Mouse (Mus musculus) liver, embryonic 12.5 days (tissue): ENCODE results near the gene Scrt2. TPM values are rescaled to one million over a fixed set of nuclear protein-coding genes. Genes with fewer than 3 reads are reported as not detected.

ENCODE experiments used
- ATAC-seq: fragments of 200-750 bp; cut with Nextera tagmentation; 2 replicates; pipeline ENCODE4 v1.8.0; 2017; ENCODE audit warnings: moderate number of reproducible peaks, mild to moderate bottlenecking, moderate library complexity
- H3K27ac ChIP-seq: fragments of 300-500 bp; sonication (generic); 2 replicates; pipeline ENCODE4 v1.5.1; 2016; ENCODE audit warnings: mild to moderate bottlenecking
- H3K27me3 ChIP-seq: fragments of 300-500 bp; sonication (generic); replicated peaks from 2 replicates; pipeline ENCODE4 v1.6.1; 2016; ENCODE audit warnings: mild to moderate bottlenecking, moderate library complexity
- H3K36me3 ChIP-seq: fragments of 300-500 bp; sonication (generic); 2 replicates; pipeline ENCODE4 v1.6.1; 2016; ENCODE audit warnings: mild to moderate bottlenecking, moderate library complexity
- H3K4me1 ChIP-seq: fragments of 300-500 bp; sonication (generic); 2 replicates; pipeline ENCODE4 v1.6.1; 2016
- H3K4me2 ChIP-seq: fragments of 300-500 bp; sonication (generic); 2 replicates; pipeline ENCODE4 v1.6.1; 2016; ENCODE audit warnings: mild to moderate bottlenecking, moderate library complexity
- H3K4me3 ChIP-seq: fragments of 300-500 bp; sonication (generic); 2 replicates; pipeline ENCODE4 v1.5.1; 2016; ENCODE audit warnings: mild to moderate bottlenecking, moderate library complexity
- H3K9ac ChIP-seq: fragments of 300-500 bp; sonication (generic); 2 replicates; pipeline ENCODE4 v1.6.1; 2016; ENCODE audit warnings: mild to moderate bottlenecking, moderate library complexity
- H3K9me3 ChIP-seq: fragments of 300-500 bp; sonication (generic); replicated peaks from 2 replicates; pipeline ENCODE4 v1.6.1; 2016; ENCODE audit warnings: mild to moderate bottlenecking, moderate library complexity
- WGBS: fragments of 180-500 bp; shearing (Covaris S2); methylation state at CpG from one replicate; pipeline ENCODE4 v1.1.7; 2016; ENCODE audit not compliant: insufficient replicate concordance; 5-methylcytosine and 5-hydroxymethylcytosine counted together
- polyA plus RNA-seq: library from polyadenylated mRNA; unstranded; fragments of >200 nt; fragmentation: Nextera tagmentation; extraction: Ambion mirVana; gene quantifications from 2 replicates; pipeline ENCODE4 v1.2.1, GENCODE M21; 2016

Gene Scrt2
- polyA plus RNA-seq, 1 experiment from 2014 or later = not detected

DNA sequence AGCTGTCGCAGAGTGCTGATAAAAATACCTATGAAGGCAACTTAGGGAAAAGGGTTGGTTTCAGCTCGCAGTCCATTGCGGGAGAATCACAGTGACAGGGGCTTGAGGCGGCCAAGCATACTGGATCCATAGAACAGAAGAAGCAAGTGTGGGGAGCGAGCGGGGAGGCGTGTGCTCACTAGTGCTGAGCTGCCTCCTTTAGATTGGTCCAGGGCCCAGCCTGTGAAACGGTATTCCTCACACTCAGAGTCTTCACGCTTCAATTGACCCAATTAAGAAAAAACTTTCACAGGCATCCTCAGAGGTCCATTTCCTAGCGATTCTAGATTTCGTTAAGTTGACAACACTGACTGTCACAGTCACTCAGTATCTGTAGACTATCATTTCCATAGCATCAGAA lies 59.6 kb downstream of the Scrt2 start:
- no peak overlapping the region for H3K9ac ChIP-seq
- no peaks in the 10 kb centered on the region for H3K9me3 ChIP-seq
- ATAC-seq = no peak
- no peaks in the 10 kb centered on the region for H3K36me3 ChIP-seq
- no peak overlapping the region for H3K4me2 ChIP-seq
- H3K4me3 ChIP-seq = no peak overlapping the region
- no peak overlapping the region for H3K27ac ChIP-seq
- peaks cover 20% of the 10 kb centered on the region for H3K4me1 ChIP-seq
- 53% methylated on average over 11 of the region's 11 CpGs for WGBS
- peaks cover 85% of the 10 kb centered on the region for H3K27me3 ChIP-seq

- no peak for ATAC-seq
- Histone ChIP-seq H3K9ac (no peak overlapping the region), H3K4me2 (peak overlapping the region; percentile 75; the same call in 1 of the 2 replicates), H3K27me3 (peaks cover 88% of the 10 kb centered on the region), H3K36me3 (no peaks in the 10 kb centered on the region), H3K4me1 (peaks cover 20% of the 10 kb centered on the region), H3K27ac (no peak overlapping the region), H3K9me3 (no peaks in the 10 kb centered on the region), H3K4me3 (peak overlapping the region; percentile 33)
- WGBS = 48% methylated on average over 1 of the region's 1 CpGs
These were observed 60.2 kb downstream of the Scrt2 start for GRCm38 (mm10) chr2:152141491-152141890.

- H3K4me2 ChIP-seq = peak overlapping the region; percentile 75
- no peak overlapping the region for H3K27ac ChIP-seq
- H3K4me3 ChIP-seq = peak overlapping the region; percentile 33
- ATAC-seq = no peak
- peaks cover 91% of the 10 kb centered on the region for H3K27me3 ChIP-seq
- H3K9ac ChIP-seq = no peak overlapping the region
- no peaks in the 10 kb centered on the region for H3K9me3 ChIP-seq
- peaks cover 20% of the 10 kb centered on the region for H3K4me1 ChIP-seq
- 7% methylated on average over 13 of the region's 13 CpGs for WGBS
- no peaks in the 10 kb centered on the region for H3K36me3 ChIP-seq
These were observed 60.7 kb downstream of the Scrt2 start for GRCm38 (mm10) chr2:152142046-152142445.

GRCm38 (mm10) chr2:152142571-152142970 lies 61.2 kb downstream of the Scrt2 start:
- H3K4me1 ChIP-seq = peaks cover 20% of the 10 kb centered on the region
- peak overlapping the region; percentile 75 for H3K4me2 ChIP-seq
- ATAC-seq = no peak
- no peaks in the 10 kb centered on the region for H3K9me3 ChIP-seq
- WGBS = 4% methylated on average over 11 of the region's 11 CpGs
- H3K27me3 ChIP-seq = peaks cover 91% of the 10 kb centered on the region
- H3K27ac ChIP-seq = no peak overlapping the region
- H3K4me3 ChIP-seq = no peak overlapping the region; the same call in 1 of the 2 replicates
- H3K9ac ChIP-seq = no peak overlapping the region
- no peaks in the 10 kb centered on the region for H3K36me3 ChIP-seq

DNA sequence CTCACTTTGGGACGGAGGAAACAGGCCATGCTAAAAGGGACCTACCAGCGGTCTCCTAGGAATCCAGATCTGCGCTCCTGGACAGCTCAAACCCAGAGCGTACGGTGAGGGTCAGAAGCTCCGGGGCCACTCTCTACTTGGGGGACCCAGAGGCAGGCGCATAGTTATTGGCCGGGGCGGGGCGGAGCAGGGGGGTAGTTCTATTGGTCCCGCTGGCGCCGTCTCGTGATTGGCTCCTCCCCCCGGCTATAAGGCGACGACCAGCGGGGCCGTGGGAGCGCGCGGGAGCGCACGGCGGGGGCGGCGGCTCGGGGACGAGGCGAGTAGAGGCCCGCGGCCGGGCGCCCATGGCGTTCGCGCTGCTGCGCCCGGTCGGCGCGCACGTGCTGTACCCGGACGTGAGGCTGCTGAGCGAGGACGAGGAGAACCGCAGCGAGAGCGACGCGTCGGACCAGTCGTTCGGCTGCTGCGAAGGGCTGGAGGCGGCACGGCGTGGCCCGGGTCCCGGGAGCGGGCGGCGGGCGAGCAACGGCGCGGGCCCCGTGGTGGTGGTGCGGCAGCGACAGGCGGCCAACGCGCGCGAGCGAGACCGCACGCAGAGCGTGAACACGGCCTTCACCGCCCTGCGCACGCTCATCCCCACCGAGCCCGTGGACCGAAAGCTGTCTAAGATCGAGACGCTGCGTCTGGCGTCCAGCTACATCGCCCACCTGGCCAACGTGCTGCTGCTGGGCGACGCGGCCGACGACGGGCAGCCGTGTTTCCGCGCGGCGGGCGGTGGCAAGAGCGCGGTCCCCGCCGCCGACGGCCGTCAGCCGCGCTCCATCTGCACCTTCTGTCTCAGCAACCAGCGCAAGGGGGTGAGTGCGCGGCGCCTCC lies 62.2 kb downstream of the Scrt2 start, which contains the start of gene Tcf15:
Gene Tcf15, plus strand, starts transcription at position 283 of the 879 bp plus-strand sequence.
- no peak within 1 kb of the TSS for H3K27ac ChIP-seq
- peak within 1 kb of the TSS; percentile 51 for H3K4me3 ChIP-seq
- no peaks in the 10 kb centered on the region for H3K9me3 ChIP-seq
- peak; percentile 80 for ATAC-seq
- H3K9ac ChIP-seq = no peak within 1 kb of the TSS; the same call in 1 of the 2 replicates
- H3K27me3 ChIP-seq = peaks cover 98% of the 10 kb centered on the region
- H3K4me2 ChIP-seq = peak within 1 kb of the TSS; percentile 75
- no peaks in the 10 kb centered on the region for H3K36me3 ChIP-seq
- WGBS = 2% methylated on average over 118 of the region's 118 CpGs
- peaks cover 20% of the 10 kb centered on the region for H3K4me1 ChIP-seq

- 26% methylated on average over 9 of the region's 9 CpGs for WGBS
- Histone ChIP-seq H3K4me1 (peaks cover 20% of the 10 kb centered on the region), H3K4me3 (peak overlapping the region; percentile 51), H3K27ac (no peak overlapping the region), H3K4me2 (peak overlapping the region; percentile 75), H3K9me3 (no peaks in the 10 kb centered on the region), H3K9ac (no peak overlapping the region; the same call in 1 of the 2 replicates), H3K36me3 (no peaks in the 10 kb centered on the region), H3K27me3 (peaks cover 99% of the 10 kb centered on the region)
- ATAC-seq = no peak
These were observed 62.8 kb downstream of the Scrt2 start for GRCm38 (mm10) chr2:152144158-152144450.

DNA sequence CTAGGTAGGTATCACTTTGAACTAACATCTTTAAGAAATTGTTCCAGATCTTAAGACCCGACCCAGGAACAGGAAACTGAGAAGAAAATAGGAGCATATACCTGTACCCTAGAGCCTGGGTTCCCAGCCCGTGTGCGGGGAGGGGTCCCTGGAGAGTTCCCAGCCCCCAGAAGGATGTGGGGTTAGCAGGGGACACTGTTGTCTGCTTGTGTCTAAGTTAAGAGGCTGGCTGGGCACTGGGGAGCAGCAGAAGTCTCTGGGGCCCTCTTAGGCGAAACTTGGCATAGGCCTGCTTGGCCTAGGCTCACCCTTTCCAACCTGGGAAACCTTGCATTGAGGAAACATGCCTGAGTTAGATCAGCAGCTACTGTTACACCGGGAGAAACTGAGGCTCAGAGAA lies 63.2 kb downstream of the Scrt2 start:
- Histone ChIP-seq H3K9me3 (no peaks in the 10 kb centered on the region), H3K4me3 (no peak overlapping the region), H3K9ac (no peak overlapping the region), H3K27me3 (peaks cover 96% of the 10 kb centered on the region), H3K27ac (no peak overlapping the region), H3K4me1 (peaks cover 20% of the 10 kb centered on the region), H3K36me3 (no peaks in the 10 kb centered on the region), H3K4me2 (no peak overlapping the region)
- 54% methylated on average over 5 of the region's 5 CpGs for WGBS
- no peak for ATAC-seq

Other genes starting within 250 kb of the Scrt2 start
- 0.11 TPM in 1 of 2 replicates, not detected in the other for gene Rspo4, start 238.6 kb upstream of the Scrt2 start, polyA plus RNA-seq
- gene Angpt4, start 170.3 kb upstream of the Scrt2 start, polyA plus RNA-seq = 0.05 and 0.08 TPM in 2 replicates
- gene Fam110a, start 101.3 kb upstream of the Scrt2 start, polyA plus RNA-seq = 11.1 and 11.8 TPM in 2 replicates
- gene Slc52a3, start 85.0 kb upstream of the Scrt2 start, polyA plus RNA-seq = 1.3 and 1.9 TPM in 2 replicates
- 23.1 and 27.2 TPM in 2 replicates for gene Srxn1, start 24.0 kb downstream of the Scrt2 start, polyA plus RNA-seq
- 0.42 and 0.94 TPM in 2 replicates for gene Tcf15, start 62.0 kb downstream of the Scrt2 start, polyA plus RNA-seq
- gene Csnk2a1, start 145.3 kb downstream of the Scrt2 start, polyA plus RNA-seq = 44.0 and 48.8 TPM in 2 replicates
- gene Tbc1d20, start 212.3 kb downstream of the Scrt2 start, polyA plus RNA-seq = 17.9 and 18.4 TPM in 2 replicates